Mouse (Mus musculus): ENCODE data around the gene Gm47841.
A peak's percentile ranks its signal among the peaks of the same experiment; 100 is the strongest.

Gene Gm47841

GRCm38 (mm10) chr15:101041966-101042365 lies 5.2 kb downstream of the Gm47841 start:
- no peak for DNase-seq

- peak; percentile 28 for DNase-seq
Measured at GRCm38 (mm10) chr15:101039651-101040050, 7.5 kb downstream of the Gm47841 start.

GRCm38 (mm10) chr15:101028960-101029359 lies 18.2 kb downstream of the Gm47841 start:
- DNase-seq: no peak

DNA sequence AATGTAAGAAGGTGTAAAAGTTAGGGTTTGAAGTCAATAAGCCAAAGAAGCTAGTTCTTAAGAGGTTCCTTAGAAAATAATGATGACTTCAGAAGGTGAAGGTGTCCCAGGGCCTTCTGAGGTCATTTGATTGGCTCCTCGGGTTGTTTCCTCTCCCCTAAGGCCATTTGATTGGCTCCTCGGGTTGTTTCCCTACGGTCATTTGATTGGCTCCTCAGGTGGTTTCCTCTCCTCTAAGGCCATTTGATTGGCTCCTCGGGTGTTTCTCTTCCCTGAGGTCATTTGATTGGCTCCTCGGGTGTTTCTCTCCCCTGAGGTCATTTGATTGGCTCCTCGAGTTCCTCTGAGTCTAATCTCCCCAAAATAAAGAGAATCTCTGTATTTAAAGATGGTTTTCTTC lies 35.8 kb downstream of the Gm47841 start:
- no peak for DNase-seq

- DNase-seq: no peak
Measured at GRCm38 (mm10) chr15:101008386-101009010, 38.7 kb downstream of the Gm47841 start.

GRCm38 (mm10) chr15:101007236-101007635 lies 40.0 kb downstream of the Gm47841 start:
- no peak for DNase-seq

DNA sequence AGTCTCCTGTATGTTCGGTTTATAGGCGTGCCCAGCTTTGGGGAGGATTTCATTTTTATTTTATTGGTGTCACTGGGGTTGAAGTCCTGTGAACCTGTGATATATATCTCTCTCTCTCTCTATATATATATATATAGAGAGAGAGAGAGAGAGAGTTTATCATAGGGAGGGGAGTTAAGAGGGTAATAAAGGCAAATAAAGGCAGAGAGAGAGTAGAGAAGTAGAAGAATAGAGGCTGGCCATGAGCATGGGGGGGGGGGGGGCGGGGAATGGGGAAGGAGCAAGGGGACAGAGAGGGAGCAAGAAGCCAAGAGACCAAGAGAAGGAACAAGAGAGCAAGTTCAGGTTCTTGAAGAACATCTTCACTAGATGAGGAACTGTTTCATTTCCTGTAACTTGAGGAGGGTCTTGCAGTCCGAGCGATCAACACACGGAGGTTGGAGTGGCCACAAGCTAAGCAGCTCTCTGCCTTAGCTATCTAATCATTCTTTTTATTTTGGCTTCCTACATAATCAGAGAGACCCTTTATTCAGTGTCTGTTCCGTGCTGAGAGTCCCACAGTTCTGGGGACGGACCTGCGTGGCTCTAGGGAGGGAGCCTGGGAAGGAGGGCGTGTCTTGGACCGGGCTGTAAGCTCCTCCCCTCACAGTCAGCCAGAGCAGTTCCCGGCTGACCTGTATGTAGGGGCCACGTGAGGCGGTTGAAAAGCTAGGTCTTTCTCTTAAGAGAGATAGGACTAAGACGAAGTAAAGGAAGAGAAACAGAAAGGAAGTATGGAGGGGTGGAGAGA lies 40.8 kb downstream of the Gm47841 start:
- DNase-seq: peak; percentile 70

DNA sequence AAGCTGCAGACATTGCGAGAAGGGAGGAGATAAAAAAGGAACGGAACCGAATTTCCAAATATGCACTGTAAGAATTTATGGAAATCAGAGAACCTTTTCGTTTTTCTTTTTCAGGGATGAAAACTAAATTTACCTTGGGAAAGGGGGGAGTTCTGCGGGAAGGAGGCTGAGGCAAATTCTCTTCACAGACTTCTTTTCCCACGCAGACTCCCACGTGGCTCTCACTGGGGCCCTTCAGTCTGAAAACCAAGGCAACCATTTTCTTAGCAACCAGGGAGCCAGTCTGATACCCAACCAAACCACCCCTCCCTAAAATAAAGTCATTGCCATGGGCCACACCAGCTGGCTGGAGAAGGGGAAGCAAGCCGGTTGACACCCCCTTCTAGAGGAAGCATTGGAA lies 41.5 kb downstream of the Gm47841 start:
- no peak for DNase-seq

DNA sequence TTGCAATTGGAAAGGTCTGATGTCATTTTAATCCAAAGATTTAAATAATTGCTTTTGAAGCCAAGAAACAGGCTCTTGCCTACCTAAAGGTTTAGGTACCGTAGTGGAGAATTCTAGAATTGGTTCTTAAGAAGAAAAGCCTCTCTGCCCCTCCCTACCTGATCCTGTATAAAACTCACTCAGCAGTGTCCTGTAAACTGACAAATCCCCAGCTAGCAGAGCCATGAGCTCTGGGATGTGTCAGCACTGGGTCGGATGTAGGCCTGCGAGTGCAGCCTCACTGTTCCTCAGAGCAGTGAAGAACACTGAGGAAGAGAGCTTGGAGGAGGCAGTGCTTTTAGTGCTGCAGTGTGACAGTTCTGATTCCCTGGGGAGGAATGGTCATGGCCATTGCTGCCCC lies 42.7 kb downstream of the Gm47841 start:
- no peak for DNase-seq

DNA sequence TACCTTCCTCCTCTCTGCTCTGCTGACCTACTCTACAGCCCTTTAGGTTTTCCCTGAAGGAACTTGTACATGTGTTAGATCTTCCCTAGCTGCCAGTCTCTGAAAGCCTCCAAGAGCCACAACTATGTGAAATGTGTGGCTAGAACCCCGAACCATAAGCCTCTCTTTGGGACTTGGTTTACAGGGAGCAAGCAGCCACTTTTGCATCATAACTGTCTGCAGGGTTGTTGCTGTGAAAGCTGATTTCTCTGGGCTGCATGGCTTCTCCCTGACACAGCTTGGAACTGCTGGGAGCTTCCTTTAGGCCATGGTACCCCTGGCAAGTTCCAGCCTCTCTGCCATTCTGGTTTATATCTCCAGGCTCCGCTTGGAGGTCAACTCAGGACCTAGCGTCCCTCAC lies 44.7 kb downstream of the Gm47841 start:
- DNase-seq: no peak

GRCm38 (mm10) chr15:101001685-101002084 lies 45.5 kb downstream of the Gm47841 start:
- DNase-seq: no peak

GRCm38 (mm10) chr15:100997090-100997489 lies 50.1 kb downstream of the Gm47841 start:
- peak; percentile 49 for DNase-seq

Data from kidney, postnatal 14 days (tissue).